ENCODE assay signal across 1 mouse cellular context in genomic region chr11:99295039-99295438, GRCm38 (mm10).
A peak's percentile ranks its signal among the peaks of the same experiment; 100 is the strongest.
TF ChIP-seq lines count a peak whose summit lies in the region.

No protein-coding gene starts in this region.

TF ChIP-seq in MEL, 35 proteins besides CTCF, POLR2A, EP300 and RAD21 (continued from another document):
- TF ChIP-seq SMC3 (IDR thresholded peaks at IDR 0.05; ENCODE audit: low read depth, low read length) (peak; percentile 28; the same call in 1 of the 2 replicates), ETS1 (IDR thresholded peaks at IDR 0.05; ENCODE audit: low read depth, low read length) (no peak), RCOR1 (IDR thresholded peaks at IDR 0.05; ENCODE audit: low read depth, low read length) (no peak), BHLHE40 (IDR thresholded peaks at IDR 0.05; ENCODE audit: borderline replicate concordance, low read depth, low read length) (no peak), GATA1 (IDR thresholded peaks at IDR 0.05; ENCODE audit: low read depth, low read length) (no peak), NELFE (IDR thresholded peaks at IDR 0.05; ENCODE audit: low read depth, low read length) (no peak)
TF ChIP-seq in MEL: peak in this region for 1.
